Comparison of ENCODE assay signal across 8 mouse cellular contexts in genomic region chr1:158489521-158490021, GRCm38 (mm10).
DNase-seq lines count a peak whose midpoint lies in the region; ATAC-seq lines count a peak whose summit lies in the region.
"Had no signal": no experiment of that assay in that cellular context is flagged by ENCODE, and none has a peak within 500 bp of the region (broad histone marks: within the 10 kb centered on the region; RNA-seq: fewer than 3 reads in every experiment).

No protein-coding gene starts in this region.

- no peak overlapping the region for H3K4me2 ChIP-seq in forebrain, embryonic 15.5 days (replicated peaks)
- H3K4me2 ChIP-seq in neural tube, embryonic 12.5 days (replicated peaks), result no peak overlapping the region
- H3K4me2 ChIP-seq: embryonic facial prominence, embryonic 15.5 days had no signal

- no peaks in the 10 kb centered on the region for H3K9me3 ChIP-seq in forebrain, embryonic 15.5 days
- no peaks in the 10 kb centered on the region for H3K9me3 ChIP-seq in neural tube, embryonic 12.5 days
- H3K9me3 ChIP-seq: embryonic facial prominence, embryonic 15.5 days had no signal

- H3K4me1 ChIP-seq in forebrain, embryonic 15.5 days, result peaks cover 19% of the 10 kb centered on the region
- H3K4me1 ChIP-seq in neural tube, embryonic 12.5 days, result peaks cover 16% of the 10 kb centered on the region; the same call in 1 of the 2 replicates
- H3K4me1 ChIP-seq: embryonic facial prominence, embryonic 15.5 days had no signal

- ATAC-seq in forebrain, embryonic 15.5 days (replicated peaks), result peak; percentile 91
- ATAC-seq in neural tube, embryonic 12.5 days (ENCODE audit: low FRiP score, low read depth), result peak; percentile 74

- H3K27ac ChIP-seq in forebrain, embryonic 15.5 days (replicated peaks), result peak overlapping the region; percentile 82
- H3K27ac ChIP-seq in neural tube, embryonic 12.5 days, result no peak overlapping the region
- H3K27ac ChIP-seq: embryonic facial prominence, embryonic 15.5 days had no signal

- DNase-seq in R1 (ENCODE audit: low read depth, low spot score), result peak; percentile 6
- DNase-seq in adrenal gland, adult 8-10 months, result peak; percentile 16
- no peak for DNase-seq in spleen, postnatal 36 days (ENCODE audit: low spot score in 2 of 2)
- no peak for DNase-seq in kidney, postnatal 14 days
- no peak for DNase-seq in cerebellum, adult 9-10 months

- H3K27me3 ChIP-seq in forebrain, embryonic 15.5 days, result no peaks in the 10 kb centered on the region
- no peaks in the 10 kb centered on the region for H3K27me3 ChIP-seq in neural tube, embryonic 12.5 days (replicated peaks)
- H3K27me3 ChIP-seq: embryonic facial prominence, embryonic 15.5 days had no signal

- no peak overlapping the region for H3K4me3 ChIP-seq in forebrain, embryonic 15.5 days
- no peak overlapping the region for H3K4me3 ChIP-seq in neural tube, embryonic 12.5 days
- H3K4me3 ChIP-seq: embryonic facial prominence, embryonic 15.5 days had no signal

- no peak overlapping the region for H3K9ac ChIP-seq in forebrain, embryonic 15.5 days (replicated peaks)
- no peak overlapping the region for H3K9ac ChIP-seq in neural tube, embryonic 12.5 days
- H3K9ac ChIP-seq: embryonic facial prominence, embryonic 15.5 days had no signal

- H3K36me3 ChIP-seq in forebrain, embryonic 15.5 days, result no peaks in the 10 kb centered on the region
- H3K36me3 ChIP-seq in neural tube, embryonic 12.5 days, result no peaks in the 10 kb centered on the region
- H3K36me3 ChIP-seq: embryonic facial prominence, embryonic 15.5 days had no signal

- 5% methylated on average over 4 of the region's 4 CpGs for WGBS in forebrain, embryonic 15.5 days
- WGBS in neural tube, embryonic 12.5 days, result 35% methylated on average over 4 of the region's 4 CpGs

Comparison
In these comparisons a context has a peak if more than half of its experiments do, and no peak if none do; other contexts are left out.
1. DNase-seq: peak in R1 (single experiment) and adrenal gland, adult 8-10 months (single experiment); none in spleen, postnatal 36 days (0 of 2), kidney, postnatal 14 days (single experiment) and cerebellum, adult 9-10 months (single experiment).